Mouse (Mus musculus) midbrain, postnatal 0 days (tissue): ENCODE measurements around the gene Mup19. TPM values are rescaled to one million over a fixed set of nuclear protein-coding genes. Genes with fewer than 3 reads are reported as not detected.
"Not testable (repeated sequence)": the region's sequence is repeated elsewhere in the genome, so short reads cannot be mapped to it uniquely, and the experiment has no call there.

Experiments
- ATAC-seq: fragments of 200-750 bp; cut with Nextera tagmentation; 2 replicates; pipeline ENCODE4 v1.8.0; 2017; ENCODE audit warnings: moderate number of reproducible peaks, mild to moderate bottlenecking, moderate TSS enrichment, moderate library complexity; ENCODE audit not compliant: low FRiP score
- DNase-seq: peaks from one replicate; pipeline ENCODE4 v3.0.0-alpha.2; 2015; ENCODE audit warnings: low spot score
- H3K27ac ChIP-seq: fragments of 300-500 bp; sonication (generic); 2 replicates; pipeline ENCODE4 v1.5.1; 2014; ENCODE audit warnings: low read depth, mild to moderate bottlenecking, low read length, mixed read lengths
- H3K27me3 ChIP-seq: fragments of 300-500 bp; sonication (generic); 2 replicates; pipeline ENCODE4 v1.6.1; 2014; ENCODE audit warnings: low read length, control low read depth, mixed read lengths; ENCODE audit not compliant: insufficient read depth
- H3K36me3 ChIP-seq: fragments of 300-500 bp; sonication (generic); 2 replicates; pipeline ENCODE4 v1.6.1; 2014; ENCODE audit warnings: low read length, control low read depth, mixed read lengths; ENCODE audit not compliant: insufficient read depth
- H3K4me1 ChIP-seq: fragments of 300-500 bp; sonication (generic); 2 replicates; pipeline ENCODE4 v1.6.1; 2014; ENCODE audit warnings: mild to moderate bottlenecking, control low read depth, antibody characterized with exemption, low read length, mixed read lengths; ENCODE audit not compliant: insufficient read depth
- H3K4me2 ChIP-seq: fragments of 300-500 bp; sonication (generic); 2 replicates; pipeline ENCODE4 v1.6.1; 2014; ENCODE audit warnings: low read depth, mild to moderate bottlenecking, low read length, mixed read lengths; ENCODE audit not compliant: poor library complexity, severe bottlenecking
- H3K4me3 ChIP-seq: fragments of 300-500 bp; sonication (generic); 2 replicates; pipeline ENCODE4 v1.5.1; 2014; ENCODE audit warnings: low read depth, mild to moderate bottlenecking, low read length, moderate library complexity
- H3K9ac ChIP-seq: fragments of 300-500 bp; sonication (generic); replicated peaks from 2 replicates; pipeline ENCODE4 v1.6.1; 2014; ENCODE audit warnings: mild to moderate bottlenecking, low read length, moderate library complexity, mixed read lengths; ENCODE audit not compliant: poor library complexity, severe bottlenecking
- H3K9me3 ChIP-seq: fragments of 300-500 bp; sonication (generic); 2 replicates; pipeline ENCODE4 v1.6.1; 2016; ENCODE audit warnings: low read length, control low read depth
- CTCF ChIP-seq: IDR thresholded peaks from 2 replicates; pipeline ENCODE4 v1.5.1; 2016; ENCODE audit warnings: antibody characterized with exemption, mild to moderate bottlenecking
- WGBS: fragments of 180-500 bp; shearing (Covaris S2); extraction: QIAGEN DNeasy Blood & Tissue Kit; methylation state at CpG from one replicate; pipeline ENCODE4 v1.1.7; 2014; 5-methylcytosine and 5-hydroxymethylcytosine counted together
- polyA plus RNA-seq: library from polyadenylated mRNA; unstranded; fragments of >200 nt; fragmentation: Nextera tagmentation; extraction: Ambion mirVana; gene quantifications from 2 replicates; pipeline ENCODE4 v1.2.1, GENCODE M21; 2015
- total RNA-seq: library from RNA; depleted of rRNA; stranded (reverse); fragments of >200 nt; gene quantifications from 2 replicates; pipeline ENCODE4 v1.2.3, GENCODE M21; 2014; rRNA removed

The Mup19 gene
- not detected in 2 replicates for total RNA-seq
- polyA plus RNA-seq, result not detected in 2 replicates

DNA sequence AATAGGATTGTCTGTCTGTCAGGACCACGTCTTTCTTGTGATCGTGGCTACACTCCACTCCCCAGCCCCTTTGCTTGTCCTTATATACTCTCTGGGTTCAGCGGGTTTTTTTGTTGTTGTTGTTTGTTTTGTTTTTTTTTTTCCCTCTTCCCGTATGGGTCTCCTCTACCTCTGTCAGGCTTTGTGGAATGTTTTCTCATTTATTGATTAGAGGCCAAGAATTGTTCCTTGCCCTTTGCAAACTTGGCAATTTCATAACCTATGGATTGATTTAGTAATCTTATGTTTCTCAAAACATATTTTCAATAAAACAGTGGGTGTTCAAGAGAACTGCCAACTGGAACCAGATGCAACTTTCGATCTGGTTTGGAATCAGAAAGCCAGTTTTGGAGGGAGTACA lies at the start of gene Mup19:
Gene Mup19 (minus strand): TSS at position 101 of the 400 bp plus-strand sequence.
- H3K27ac ChIP-seq, H3K36me3 ChIP-seq, H3K27me3 ChIP-seq, ATAC-seq, H3K9me3 ChIP-seq, H3K4me3 ChIP-seq, H3K4me2 ChIP-seq, DNase-seq, H3K4me1 ChIP-seq, H3K9ac ChIP-seq: not testable (repeated sequence)
- WGBS, result 86% methylated on average over 1 of the region's 5 CpGs

- WGBS, result 71% methylated on average over 4 of the region's 4 CpGs
- Histone ChIP-seq H3K27me3 (no peaks in the 10 kb centered on the region), H3K36me3 (no peaks in the 10 kb centered on the region), H3K9ac (no peak overlapping the region), H3K4me3 (no peak overlapping the region), H3K27ac (no peak overlapping the region), H3K9me3 (peaks cover 5% of the 10 kb centered on the region; the same call in 1 of the 2 replicates), H3K4me1 (no peaks in the 10 kb centered on the region), H3K4me2 (no peak overlapping the region)
- TF ChIP-seq CTCF, result no peak
- ATAC-seq (no peak), DNase-seq (no peak)
These were observed 47.1 kb upstream of the Mup19 start for GRCm38 (mm10) chr4:61829211-61829610.

DNA sequence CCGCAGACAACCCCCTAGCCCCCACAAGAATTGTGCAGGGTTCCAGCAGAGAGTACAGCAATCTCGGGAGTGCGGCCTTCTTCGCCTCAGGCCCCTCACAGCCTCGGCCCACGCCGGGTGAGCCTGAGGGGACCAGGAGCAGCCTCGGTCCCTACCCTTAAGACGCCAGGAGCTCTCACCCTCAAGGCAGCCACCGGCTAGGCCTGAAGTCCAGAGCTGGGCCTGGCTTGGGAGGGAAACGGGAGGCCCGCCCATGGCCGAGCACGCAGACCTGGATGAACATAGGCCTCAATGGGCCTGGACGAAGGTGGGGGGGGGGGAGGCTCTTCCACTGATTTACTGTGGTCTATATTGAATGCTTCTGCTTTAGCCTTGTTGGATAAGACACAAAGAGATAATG lies 41.1 kb upstream of the Mup19 start:
- Histone ChIP-seq H3K27ac (no peak overlapping the region), H3K27me3 (no peaks in the 10 kb centered on the region), H3K36me3 (no peaks in the 10 kb centered on the region), H3K4me1 (no peaks in the 10 kb centered on the region), H3K4me3 (no peak overlapping the region), H3K4me2 (no peak overlapping the region), H3K9me3 (no peaks in the 10 kb centered on the region; the same call in 1 of the 2 replicates), H3K9ac (no peak overlapping the region)
- ATAC-seq (peak; percentile 47; the same call in 1 of the 2 replicates), DNase-seq (no peak)
- WGBS, result 91% methylated on average over 15 of the region's 15 CpGs
- TF ChIP-seq CTCF, result no peak

GRCm38 (mm10) chr4:61822541-61822940 lies 40.5 kb upstream of the Mup19 start:
- not testable (repeated sequence) for H3K27ac ChIP-seq, H3K9ac ChIP-seq, H3K36me3 ChIP-seq, H3K4me1 ChIP-seq, DNase-seq, ATAC-seq, H3K27me3 ChIP-seq, H3K4me2 ChIP-seq, H3K9me3 ChIP-seq, H3K4me3 ChIP-seq
- 95% methylated on average over 9 of the region's 9 CpGs for WGBS

GRCm38 (mm10) chr4:61815602-61816001 lies 33.5 kb upstream of the Mup19 start:
- TF ChIP-seq CTCF, result no peak
- Histone ChIP-seq H3K27me3 (no peaks in the 10 kb centered on the region), H3K9ac (no peak overlapping the region), H3K4me3 (no peak overlapping the region), H3K4me1 (no peaks in the 10 kb centered on the region), H3K27ac (no peak overlapping the region), H3K36me3 (no peaks in the 10 kb centered on the region), H3K4me2 (no peak overlapping the region), H3K9me3 (no peaks in the 10 kb centered on the region)
- 77% methylated on average over 2 of the region's 2 CpGs for WGBS
- DNase-seq (no peak), ATAC-seq (no peak)

DNA sequence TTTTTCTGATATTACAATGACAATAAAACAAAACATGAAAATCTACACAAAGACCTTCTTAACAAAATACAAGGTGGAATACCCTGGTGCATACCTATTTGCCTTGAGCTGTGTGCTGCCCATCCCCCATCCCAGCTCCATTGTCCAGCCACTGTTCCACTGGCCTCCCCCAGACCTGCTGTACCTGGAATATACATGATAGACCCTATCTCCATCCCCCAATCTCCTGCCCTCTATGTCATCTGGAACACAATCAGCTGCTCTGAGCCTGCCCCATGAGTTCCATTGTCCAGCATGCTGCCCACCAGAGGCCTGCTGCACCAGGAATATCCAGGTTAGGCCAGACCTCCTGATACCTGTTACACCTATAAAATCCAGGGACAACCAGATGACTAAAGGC lies 31.4 kb upstream of the Mup19 start:
- Histone ChIP-seq H3K9me3 (peaks cover 3% of the 10 kb centered on the region; the same call in 1 of the 2 replicates), H3K27me3 (no peaks in the 10 kb centered on the region), H3K27ac (no peak overlapping the region), H3K4me3 (no peak overlapping the region), H3K4me2 (no peak overlapping the region), H3K36me3 (no peaks in the 10 kb centered on the region), H3K9ac (no peak overlapping the region), H3K4me1 (no peaks in the 10 kb centered on the region)
- no peak for TF ChIP-seq CTCF
- DNase-seq (no peak), ATAC-seq (no peak; the same call in 1 of the 2 replicates)
